Mouse (Mus musculus) liver, embryonic 14.5 days (tissue): Measurements from ENCODE around the gene Ficd.

ENCODE experiments used
- CTCF ChIP-seq: IDR thresholded peaks from 2 replicates; pipeline ENCODE4 v1.5.1; 2016; ENCODE audit warnings: antibody characterized with exemption, low read depth, control low read depth
- EP300 ChIP-seq: IDR thresholded peaks from 2 replicates; pipeline ENCODE4 v1.6.1; 2016; ENCODE audit warnings: antibody characterized with exemption, low read depth

DNA sequence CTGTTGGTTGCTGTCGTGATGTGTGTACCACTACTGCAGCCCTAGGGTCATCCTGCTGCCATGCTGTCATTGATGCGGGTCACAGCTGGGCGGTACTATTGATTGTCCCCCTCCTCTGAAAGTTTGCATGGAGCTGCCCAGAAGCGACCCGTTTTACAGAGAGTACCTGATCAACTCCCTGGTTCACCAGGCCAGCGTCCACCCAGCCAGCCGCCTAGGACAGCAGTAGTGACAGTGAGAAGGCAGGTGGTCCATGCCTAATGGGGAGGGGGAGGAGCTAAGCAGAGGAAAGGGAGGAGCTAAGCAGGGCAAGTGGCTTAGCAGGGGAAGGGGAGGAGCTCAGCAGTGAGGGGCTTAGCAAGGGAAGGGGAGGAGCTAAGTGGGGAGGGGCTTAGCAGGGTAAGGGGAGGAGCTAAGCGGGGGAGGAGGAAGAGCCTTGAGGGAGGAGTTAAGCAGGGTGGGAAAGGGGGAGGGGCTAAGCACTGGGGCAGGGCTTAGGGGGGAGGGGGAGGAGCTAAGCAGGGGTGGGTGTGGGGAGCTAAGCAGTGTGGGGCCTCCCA lies 42.3 kb upstream of the Ficd start:
- TF ChIP-seq CTCF, result no peak
- TF ChIP-seq EP300, result no peak
